Mouse (Mus musculus) ES-CJ7 (cell line): ENCODE data around the gene Lhx5.

Source experiments
- DNase-seq: peaks from one replicate; pipeline ENCODE4 v3.0.0; 2011; ENCODE audit warnings: low read depth, low spot score

The Lhx5 gene

DNA sequence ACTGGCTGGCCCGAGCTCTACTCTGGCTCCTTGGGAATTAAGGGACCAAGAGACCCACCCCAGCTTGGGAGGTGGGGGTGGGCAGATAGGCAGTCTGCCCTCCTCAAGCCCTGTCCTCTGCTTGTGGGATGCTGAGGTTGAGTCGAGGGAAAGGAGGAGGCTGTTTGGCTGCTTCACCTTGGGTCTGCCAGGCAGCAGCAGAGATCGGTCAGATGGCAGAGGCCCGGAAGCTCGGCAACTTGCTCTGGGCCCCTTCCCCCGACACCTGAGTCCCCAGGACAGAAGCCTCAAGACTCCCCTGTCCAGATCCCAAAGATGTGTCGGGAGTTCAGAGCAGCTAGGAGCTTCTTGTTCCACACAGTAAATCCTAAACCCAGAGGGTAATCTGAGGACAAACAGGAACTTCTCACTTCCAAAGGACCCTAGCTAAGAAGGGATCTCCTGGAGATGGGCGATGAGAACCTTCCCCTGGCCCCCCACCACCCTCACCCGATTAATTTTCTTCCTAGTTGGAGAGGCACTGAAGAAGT is 1.1 kb downstream of the Lhx5 start:
- DNase-seq, result peak; percentile 34

DNA sequence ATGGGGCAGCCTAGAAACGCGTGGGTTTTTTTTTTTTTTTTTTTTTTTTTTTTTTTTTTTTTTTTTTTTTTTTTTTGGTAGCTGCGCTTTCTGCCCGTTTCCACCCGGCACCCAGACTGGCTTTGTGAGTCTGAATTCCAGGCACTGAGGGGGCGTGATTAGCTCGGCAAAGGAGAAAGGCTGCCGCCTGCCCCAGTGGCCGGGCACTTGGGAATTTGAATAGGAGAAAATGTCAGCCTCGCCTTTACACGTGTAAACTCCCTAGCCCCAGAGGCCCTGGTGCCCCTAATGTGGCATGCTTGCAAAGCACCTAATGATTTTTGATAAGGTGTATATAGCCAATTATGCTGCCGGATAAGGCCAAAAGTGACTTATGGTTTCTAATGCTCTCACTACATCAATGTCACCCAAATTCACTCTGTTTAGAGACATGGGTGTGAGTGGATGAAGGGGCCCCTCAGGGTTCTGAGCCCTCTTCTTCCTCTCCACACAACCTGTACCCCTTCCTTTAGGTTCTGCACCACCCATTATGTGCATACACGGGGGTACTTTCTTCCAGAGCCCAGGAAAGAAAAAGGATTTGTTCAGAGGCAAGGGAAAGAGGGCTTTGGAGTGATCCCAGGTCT is 1.7 kb downstream of the Lhx5 start:
- peak; percentile 48 for DNase-seq

DNA sequence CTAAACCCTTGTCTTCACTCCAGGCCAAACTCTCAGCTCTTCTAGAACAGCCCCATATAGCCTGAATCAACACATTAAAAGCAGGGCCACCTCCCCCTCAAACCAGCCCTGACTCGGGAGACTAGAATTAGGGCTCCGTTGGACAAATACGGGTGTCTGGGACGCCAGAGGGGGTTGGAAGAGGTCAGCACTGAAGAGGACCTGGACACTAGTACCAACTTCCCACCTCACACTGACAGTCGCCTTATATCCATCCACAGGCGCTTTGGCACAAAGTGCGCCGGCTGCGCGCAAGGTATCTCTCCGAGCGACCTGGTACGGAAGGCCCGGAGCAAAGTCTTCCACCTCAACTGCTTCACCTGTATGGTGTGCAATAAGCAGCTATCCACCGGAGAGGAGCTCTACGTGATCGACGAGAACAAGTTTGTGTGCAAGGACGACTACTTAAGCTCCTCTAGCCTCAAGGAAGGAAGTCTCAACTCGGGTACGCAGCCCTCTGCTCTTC is 2.8 kb downstream of the Lhx5 start:
- DNase-seq, result peak; percentile 36

GRCm38 (mm10) chr5:120435006-120435681 is 3.6 kb downstream of the Lhx5 start:
- peak; percentile 81 for DNase-seq

- DNase-seq, result peak; percentile 66
Measured at GRCm38 (mm10) chr5:120435731-120436501, 4.4 kb downstream of the Lhx5 start.

DNA sequence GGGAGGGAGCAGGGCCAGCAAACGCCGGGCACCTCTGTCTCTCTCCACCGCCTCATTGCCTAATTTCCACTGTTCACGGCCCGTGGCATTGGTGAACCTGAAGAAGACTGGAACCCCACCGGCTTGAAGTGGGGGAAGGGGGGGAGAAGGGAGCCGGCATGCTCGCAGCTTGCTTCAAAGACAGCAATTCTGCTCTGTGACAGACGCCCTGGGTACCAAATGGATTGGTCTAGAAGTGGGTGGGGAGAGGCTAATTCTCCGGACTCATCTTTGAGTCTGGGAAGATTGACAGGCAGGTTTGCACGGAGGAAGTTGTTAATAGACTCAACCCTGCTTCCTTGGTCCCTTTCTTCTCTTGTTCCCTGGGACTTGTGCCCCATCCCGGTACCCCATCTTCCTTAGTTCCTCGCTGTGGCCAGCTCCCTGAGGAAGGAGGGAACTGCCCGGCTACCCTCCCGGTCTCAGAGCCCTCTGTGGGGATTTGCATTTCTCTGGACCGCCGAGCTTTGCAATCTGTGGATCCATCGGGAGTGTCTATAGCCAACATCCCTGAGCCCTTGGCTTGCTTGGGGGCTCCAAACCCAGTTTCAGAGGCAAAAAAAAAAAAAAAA is 5.5 kb downstream of the Lhx5 start:
- DNase-seq, result peak; percentile 77

GRCm38 (mm10) chr5:120437539-120437938 is 6.0 kb downstream of the Lhx5 start:
- DNase-seq, result no peak

- no peak for DNase-seq
Measured at GRCm38 (mm10) chr5:120437986-120438385, 6.5 kb downstream of the Lhx5 start.

DNA sequence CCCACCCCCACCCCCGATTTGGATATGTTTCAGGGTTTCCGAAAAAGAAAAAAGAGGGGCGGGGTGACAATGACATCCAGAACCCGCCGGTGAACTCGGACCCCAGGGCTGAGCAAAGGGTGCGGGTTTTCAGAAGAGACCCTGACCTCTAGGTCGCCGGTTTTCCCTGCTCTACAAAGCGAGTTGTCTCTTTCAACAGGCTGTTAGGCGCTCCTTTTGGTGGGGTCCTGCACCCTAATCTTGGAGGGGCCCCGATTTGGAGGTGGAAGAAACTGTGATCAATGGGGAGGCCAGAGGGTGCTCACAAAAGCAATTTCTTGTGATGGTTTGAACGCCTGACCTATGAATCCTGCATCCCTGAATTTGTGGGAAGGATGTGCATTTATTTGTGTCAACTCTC is 7.0 kb downstream of the Lhx5 start:
- no peak for DNase-seq

GRCm38 (mm10) chr5:120438991-120439710 is 7.7 kb downstream of the Lhx5 start:
- DNase-seq, result no peak

DNA sequence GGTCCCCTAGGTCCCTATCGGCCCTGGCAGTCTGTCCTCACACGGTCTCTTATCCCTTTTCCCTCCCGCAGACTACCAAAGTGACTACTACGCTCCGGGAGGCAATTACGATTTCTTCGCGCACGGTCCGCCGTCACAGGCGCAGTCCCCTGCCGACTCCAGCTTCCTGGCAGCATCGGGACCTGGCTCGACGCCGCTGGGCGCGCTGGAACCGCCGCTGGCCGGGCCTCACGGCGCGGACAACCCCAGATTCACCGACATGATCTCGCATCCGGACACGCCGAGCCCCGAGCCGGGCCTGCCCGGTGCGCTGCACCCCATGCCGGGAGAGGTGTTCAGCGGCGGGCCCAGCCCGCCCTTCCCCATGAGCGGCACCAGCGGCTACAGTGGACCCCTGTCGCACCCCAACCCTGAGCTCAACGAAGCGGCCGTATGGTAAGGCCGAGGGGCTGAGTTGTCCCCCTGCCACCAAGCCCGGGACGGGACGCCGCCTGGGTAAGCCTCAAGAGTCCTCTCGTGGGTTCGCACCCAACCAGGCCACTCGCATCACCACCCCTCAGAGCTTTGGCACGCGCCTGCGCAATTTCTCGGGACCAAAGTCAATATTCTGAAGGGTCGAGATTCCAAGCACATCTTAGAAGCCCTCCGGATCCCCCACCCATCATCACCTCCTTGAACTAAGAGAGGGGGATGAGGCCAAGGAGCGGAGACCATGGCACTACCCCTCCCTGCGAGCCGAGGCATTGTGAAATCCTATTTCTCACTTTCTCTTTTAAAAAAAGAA is 8.6 kb downstream of the Lhx5 start:
- no peak for DNase-seq

DNA sequence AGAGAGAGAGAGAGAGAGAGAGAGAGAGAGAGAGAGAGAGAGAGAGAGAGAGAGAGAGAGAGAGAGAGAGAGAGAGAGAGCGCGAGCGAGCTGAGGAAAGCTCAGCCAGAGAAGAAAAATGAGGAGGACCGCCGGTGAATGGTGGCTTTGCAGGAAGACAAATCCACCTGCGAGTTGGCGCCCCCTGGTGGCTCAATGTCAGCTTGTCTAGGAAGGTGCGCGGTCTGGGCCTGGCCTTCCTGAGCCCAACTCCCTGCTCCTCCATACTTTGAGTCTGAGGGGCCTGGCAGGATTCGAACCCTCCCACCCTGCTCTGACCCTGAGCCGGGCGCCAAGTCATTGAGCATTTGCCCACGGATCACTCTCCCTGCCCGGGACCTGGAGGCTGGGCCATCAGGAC is 9.2 kb downstream of the Lhx5 start:
- peak; percentile 95 for DNase-seq

DNA sequence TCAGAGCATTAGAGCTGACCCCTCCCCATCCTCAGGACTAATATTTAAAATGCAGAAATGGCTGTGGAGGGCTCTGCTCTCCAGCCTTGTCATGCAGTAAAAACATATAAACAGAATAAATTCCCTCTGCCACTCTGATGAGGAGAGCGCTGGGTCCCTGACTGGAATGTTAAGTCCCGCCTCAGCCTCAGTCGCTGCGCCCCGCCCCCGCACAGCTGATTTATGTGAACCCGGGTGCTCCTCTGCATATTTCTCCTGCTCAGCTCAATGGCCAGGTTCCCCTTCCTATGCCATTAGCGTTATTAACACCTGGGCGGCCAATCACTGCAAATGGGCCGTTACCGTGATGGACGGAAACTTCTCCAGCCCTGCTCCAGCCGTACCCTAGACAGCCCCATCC is 15.8 kb downstream of the Lhx5 start:
- DNase-seq, result no peak

- DNase-seq, result peak; percentile 69
Measured at GRCm38 (mm10) chr5:120454756-120455337, 23.3 kb downstream of the Lhx5 start.

- no peak for DNase-seq
Measured at GRCm38 (mm10) chr5:120456253-120456652, 24.8 kb downstream of the Lhx5 start.

- no peak for DNase-seq
Measured at GRCm38 (mm10) chr5:120456841-120457554, 25.5 kb downstream of the Lhx5 start.

DNA sequence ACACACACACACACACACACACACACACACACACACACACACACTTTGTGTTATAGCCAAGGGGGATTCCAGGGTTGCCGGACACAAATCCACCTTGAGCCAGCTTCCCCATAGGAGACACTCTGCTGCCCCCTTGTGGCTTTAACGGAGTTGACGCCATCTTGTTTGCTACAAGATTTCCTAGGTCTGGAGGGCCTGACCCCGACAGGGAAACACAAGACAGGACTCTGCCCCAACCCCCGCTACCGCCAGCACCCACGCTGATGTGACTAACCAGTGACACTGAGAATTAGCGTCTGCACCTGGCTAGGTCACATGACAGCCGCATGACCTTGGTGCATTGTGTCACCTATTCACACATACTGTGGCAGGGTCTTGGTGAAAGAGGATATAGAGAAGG is 26.1 kb downstream of the Lhx5 start:
- DNase-seq, result peak; percentile 95

DNA sequence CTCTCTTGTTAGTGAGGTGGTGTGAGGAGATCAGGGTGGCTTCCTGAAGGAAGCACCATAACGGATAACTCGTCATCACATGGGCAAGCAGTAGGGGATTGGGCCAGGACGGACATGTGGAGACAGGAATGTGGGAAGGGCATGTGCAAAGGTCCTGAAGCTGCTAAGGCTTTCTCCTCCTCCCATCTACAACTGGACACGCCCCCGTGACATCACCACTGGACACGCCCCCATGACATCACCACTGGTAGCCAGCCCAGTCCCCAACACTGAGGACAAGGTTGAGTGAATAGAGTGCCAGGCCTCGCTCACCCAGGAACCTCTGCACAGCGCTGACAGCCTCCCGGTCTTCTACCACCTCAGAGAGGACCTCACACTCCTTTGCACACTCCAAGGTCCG is 27.6 kb downstream of the Lhx5 start:
- DNase-seq, result peak; percentile 89

- no peak for DNase-seq
Measured at GRCm38 (mm10) chr5:120461902-120462301, 30.4 kb downstream of the Lhx5 start.
